Mouse (Mus musculus) retina, postnatal 1 day (tissue): ENCODE results near the gene Ugcg.
"Not testable (repeated sequence)": the region's sequence is repeated elsewhere in the genome, so short reads cannot be mapped to it uniquely, and the experiment has no call there.

Source experiments
- DNase-seq: peaks from one replicate; pipeline ENCODE4 v3.0.0-alpha.2; 2012

Ugcg gene

DNA sequence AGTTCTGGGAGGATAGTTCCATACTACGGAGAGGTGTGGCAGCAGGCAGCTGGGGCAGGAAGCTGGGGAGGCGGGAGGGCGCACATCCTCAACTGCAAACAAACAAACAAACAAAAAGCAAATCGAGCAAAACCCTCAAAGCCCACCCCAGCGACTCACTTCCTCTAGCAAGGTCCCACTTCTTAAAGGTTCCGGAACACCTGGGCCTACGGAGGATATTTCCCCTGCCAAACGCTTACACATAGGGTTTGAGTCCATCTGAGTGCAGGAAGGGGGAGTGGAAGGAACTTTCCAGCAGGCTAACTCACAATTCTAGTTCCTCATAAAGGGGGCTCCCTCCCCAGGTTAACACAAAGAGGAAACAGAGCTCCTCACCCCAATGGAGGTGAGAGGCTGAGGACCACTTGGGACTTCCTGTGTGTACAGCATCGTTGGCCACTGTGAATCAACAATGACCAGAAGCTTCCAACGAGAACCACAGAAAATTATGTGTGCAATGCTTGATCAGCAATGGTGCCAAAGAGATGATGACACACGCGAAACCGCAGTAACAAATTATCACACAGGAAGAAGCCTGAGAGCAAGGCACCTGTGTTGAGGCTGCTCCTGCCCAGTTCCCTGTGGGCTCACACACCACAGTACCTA is 71.9 kb downstream of the Ugcg start:
- DNase-seq, result no peak

DNA sequence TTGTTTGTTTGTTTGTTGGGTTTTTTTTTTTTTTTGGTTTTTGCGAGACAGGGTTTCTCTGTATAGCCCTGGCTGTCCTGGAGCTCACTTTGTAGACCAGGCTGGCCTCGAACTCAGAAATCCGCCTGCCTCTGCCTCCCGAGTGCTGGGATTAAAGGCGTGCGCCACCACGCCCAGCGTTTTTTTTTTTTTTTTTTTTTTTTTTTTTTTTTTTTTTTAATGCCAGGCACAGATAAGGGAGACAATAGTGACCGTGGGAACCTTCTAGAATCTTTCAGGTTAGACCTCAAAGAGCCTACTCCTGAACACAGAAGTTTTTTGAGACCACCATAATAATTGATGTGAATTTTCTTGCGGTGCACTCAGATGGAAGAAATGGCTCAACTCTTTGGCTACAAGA is 72.5 kb downstream of the Ugcg start:
- not testable (repeated sequence) for DNase-seq

DNA sequence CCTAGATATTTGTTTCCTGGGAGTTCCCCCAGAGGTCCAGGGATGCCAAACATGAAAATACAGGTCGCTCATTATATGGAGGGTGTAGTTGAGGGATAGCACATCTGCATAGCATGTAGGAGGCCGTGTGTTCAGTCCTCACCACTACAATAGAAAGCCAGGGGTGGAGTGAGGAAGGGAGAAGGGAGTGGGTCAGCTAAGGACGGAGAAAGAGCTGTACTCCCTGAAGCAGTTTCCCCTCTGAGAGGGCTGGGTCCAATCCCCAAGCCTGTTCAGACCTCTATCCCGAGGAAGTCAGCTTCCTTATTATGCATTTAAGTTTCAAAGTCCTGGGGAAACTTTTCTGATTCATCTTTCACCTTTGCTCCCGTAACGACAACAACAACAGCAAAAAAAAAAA is 73.1 kb downstream of the Ugcg start:
- DNase-seq, result no peak

DNA sequence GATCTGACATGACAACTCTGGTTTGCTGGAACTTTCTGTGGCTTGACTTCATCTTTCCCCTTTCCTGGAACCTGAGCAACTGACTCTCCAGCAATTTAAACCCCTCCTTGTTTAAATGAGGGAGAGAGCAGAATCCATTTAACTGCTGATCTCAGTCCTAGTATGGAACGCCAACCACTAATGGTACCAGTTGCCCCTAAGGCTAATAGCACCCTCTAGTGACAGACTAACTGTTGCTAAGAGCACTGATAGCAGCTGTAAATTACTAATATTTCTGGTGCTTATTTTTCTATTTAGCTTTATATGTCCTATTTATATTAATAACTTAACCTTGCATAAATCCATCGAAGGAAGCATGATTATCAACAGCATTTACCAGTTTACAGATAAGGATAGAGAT is 74.4 kb downstream of the Ugcg start:
- DNase-seq, result no peak

DNA sequence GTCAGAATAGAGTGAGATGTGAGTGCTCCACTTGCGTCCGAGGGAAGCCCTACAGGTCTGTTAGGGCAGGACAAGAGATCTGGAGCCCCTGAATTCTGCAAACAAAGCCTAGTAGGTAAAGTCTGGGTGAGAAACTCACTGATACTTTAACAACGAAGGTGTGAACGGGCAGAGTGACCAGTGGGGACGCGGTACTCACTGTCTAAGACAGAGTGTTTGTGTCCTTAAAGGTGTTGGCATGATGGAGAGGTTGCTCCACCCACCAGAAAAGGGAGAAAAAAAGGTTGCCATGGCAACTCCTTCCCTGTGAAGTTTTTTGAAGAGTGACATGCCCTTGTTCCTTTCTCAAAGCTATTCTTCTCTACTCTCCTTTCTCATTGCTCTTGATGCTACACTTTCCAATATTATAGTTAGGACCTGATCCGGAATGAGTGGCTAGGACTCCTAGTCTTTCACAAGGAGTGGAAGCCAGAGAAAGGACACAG is 75.6 kb downstream of the Ugcg start:
- no peak for DNase-seq

DNA sequence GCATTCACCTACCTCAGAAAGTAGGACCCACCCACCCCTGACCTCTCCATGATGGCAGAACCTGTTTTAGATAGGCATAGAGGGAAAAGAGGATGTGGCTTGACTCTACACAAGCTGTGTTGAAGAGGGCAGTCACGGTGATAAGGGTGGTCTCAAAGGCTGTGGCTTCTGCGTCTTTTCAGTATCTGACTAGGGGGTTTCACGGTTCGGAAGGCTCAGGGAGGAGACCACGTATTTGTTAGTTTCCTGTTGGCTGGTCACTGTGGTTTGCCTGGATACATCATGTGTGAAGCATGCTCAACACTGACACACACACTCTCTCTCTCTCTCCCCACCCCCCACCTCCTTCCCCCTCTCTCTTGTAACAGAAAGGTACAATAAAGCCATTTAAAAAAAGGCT is 76.1 kb downstream of the Ugcg start:
- no peak for DNase-seq

DNA sequence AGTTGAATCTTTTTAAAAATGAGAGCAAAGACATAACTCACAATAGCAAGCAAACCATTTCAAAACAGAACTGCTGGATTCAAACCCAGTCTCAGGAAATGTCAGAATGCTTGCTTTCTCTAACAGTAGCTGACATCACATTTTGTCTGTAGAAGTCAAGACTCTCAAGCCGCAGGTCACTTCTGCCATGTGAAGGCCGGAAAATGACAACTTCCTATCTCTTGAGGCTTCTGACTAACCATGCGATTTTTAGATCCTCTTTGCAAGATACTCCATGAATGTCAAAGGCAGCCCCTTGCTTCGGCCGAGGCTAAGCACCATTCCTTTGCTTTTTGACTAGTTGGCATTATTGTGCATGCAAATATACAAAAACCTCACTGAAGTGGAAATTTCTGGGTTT is 76.6 kb downstream of the Ugcg start:
- no peak for DNase-seq
